Mouse (Mus musculus): ENCODE measurements at regions not wholly inside any gene's neighbourhood (a gene's known extent, or its start where the extent isn't known, plus 50 kb on each side); places are given as distances from the start of the nearest gene placed in this dataset.

GRCm38 (mm10) chr2:84066785-84067526 is 76.6 kb downstream of the Gm13691 start:
- TF ChIP-seq CTCF (IDR thresholded peaks at IDR 0.05; ENCODE audit: borderline replicate concordance, extremely low read depth, insufficient read depth, insufficient read length) = no peak
- no peak for TF ChIP-seq POLR2A (IDR thresholded peaks at IDR 0.05; ENCODE audit: borderline replicate concordance, extremely low read depth, insufficient read depth, insufficient read length, poor library complexity, severe bottlenecking)

All from brain, embryonic 14.5 days (tissue).